Mouse (Mus musculus): ENCODE measurements around the gene Ttll2. TPM values are rescaled to one million over a fixed set of nuclear protein-coding genes. Genes with fewer than 3 reads are reported as not detected.
A peak's percentile ranks its signal among the peaks of the same experiment; 100 is the strongest.
"Not testable (repeated sequence)": the region's sequence is repeated elsewhere in the genome, so short reads cannot be mapped to it uniquely, and the experiment has no call there.

Ttll2 gene
- polyA plus RNA-seq, 1 experiment from 2014 or later: not detected

DNA sequence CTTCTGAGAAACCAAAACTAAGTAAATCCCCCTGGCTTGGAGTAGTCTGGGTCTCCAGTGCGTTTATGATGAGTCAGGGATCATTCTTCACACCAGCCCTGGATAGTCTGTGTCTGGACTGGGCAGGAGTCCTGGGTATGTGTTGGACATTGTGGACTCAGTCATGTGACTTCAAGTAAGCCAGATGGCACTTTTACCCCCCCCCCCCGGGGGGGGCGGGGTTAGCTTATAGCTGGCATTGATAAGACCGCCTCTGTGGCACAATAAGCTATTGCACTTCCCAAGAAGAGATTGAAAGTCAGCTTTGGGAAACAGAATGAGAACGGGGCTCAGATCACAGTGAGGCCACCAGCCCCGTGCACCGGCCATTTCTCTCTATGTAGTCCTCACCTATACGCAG is 33.5 kb upstream of the Ttll2 start:
- H3K4me1 ChIP-seq (replicated peaks; ENCODE audit: control insufficient read depth, insufficient read depth, low read length); H3K27me3 ChIP-seq (ENCODE audit: control insufficient read depth, insufficient read depth, low read depth, low read length); ATAC-seq (ENCODE audit: low read depth); H3K4me3 ChIP-seq (ENCODE audit: low read length); H3K27ac ChIP-seq (ENCODE audit: low read length); H3K9me3 ChIP-seq (ENCODE audit: control insufficient read depth, low read length); H3K9ac ChIP-seq (ENCODE audit: low read length); H3K4me2 ChIP-seq (ENCODE audit: low read depth, low read length); H3K36me3 ChIP-seq (ENCODE audit: control insufficient read depth, insufficient read depth, low read length): not testable (repeated sequence)
- WGBS: 71% methylated on average over 8 of the region's 8 CpGs

DNA sequence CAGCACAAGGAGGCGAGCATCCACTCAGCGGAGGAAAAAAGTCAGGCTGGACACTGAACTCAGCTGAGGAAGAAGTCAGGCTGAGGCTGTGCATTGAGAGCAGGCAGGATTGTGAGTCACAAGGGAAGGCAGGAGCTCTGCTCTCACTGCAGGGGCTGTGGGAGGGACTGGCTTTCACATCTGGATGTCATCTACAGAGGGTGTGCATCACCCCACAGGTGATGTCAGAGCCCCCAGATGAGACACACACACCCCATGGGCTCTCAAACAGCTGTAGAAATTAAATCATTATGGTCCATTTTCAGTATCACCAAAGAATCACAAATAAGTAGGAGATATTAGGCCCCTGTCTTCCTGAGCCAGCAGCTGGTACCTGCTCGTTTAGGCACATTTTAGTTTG is 32.9 kb upstream of the Ttll2 start, which contains the start of gene Unc93a2:
Gene Unc93a2, minus strand, starts transcription at position 101 of the 400 bp plus-strand sequence.
- not testable (repeated sequence) for H3K36me3 ChIP-seq (ENCODE audit: control insufficient read depth, insufficient read depth, low read length)
- 77% methylated on average over 3 of the region's 3 CpGs for WGBS

DNA sequence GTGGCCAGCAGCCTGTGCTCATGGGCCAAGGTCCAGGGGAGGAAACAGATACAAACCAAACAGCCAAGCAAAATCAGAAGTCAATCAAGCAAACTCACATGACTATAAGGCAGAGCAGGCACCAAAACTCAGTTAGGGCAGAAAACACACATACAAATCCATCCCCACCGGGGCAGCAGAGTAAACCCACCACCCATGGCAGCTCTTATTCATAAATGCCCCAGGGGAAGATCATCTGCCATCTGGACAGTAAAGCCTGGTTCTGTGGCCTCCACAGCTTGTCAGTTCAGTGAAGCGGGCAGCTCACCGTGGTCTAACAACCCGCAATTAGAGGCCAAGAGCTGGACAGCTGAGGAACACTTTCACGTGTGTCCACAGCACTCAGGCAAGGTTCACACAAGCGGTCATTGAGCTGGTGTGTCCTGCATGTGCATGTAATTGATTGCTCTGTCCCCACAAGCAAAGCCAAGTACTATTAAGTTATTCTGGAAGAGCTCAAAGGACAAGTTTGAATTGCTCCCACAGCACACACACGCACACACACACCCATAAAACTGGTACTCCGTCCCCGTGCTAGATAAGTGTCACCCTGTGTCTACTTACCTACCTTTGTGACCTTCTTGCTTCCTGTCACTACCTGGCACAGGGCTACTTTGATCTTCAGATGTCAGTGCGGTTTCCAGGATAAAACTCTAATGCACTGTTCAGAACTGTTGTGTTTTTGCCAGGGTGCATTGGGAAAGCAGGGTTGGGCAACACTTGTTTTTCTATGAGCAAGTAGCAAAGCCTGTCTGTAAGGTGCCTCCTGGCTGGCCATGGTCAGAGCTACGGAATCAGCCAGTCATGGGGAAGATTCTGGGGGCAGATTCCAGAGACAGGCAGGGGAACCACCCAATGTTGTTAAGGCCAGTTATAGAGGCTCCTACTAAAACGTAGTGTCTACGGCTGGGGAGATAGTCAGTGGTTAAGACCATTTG is 31.0 kb upstream of the Ttll2 start:
- not testable (repeated sequence) for ATAC-seq (ENCODE audit: low read depth); H3K4me2 ChIP-seq (ENCODE audit: low read depth, low read length); H3K27ac ChIP-seq (ENCODE audit: low read length); H3K4me3 ChIP-seq (ENCODE audit: low read length); H3K9me3 ChIP-seq (ENCODE audit: control insufficient read depth, low read length); H3K4me1 ChIP-seq (replicated peaks; ENCODE audit: control insufficient read depth, insufficient read depth, low read length); H3K27me3 ChIP-seq (ENCODE audit: control insufficient read depth, insufficient read depth, low read depth, low read length); H3K36me3 ChIP-seq (ENCODE audit: control insufficient read depth, insufficient read depth, low read length); H3K9ac ChIP-seq (ENCODE audit: low read length)
- 76% methylated on average over 10 of the region's 13 CpGs for WGBS

More for the DNA sequence above, 32.9 kb upstream of the Ttll2 start, which contains the start of gene Unc93a2:
- H3K27me3 ChIP-seq (ENCODE audit: control insufficient read depth, insufficient read depth, low read depth, low read length); H3K9me3 ChIP-seq (ENCODE audit: control insufficient read depth, low read length); H3K27ac ChIP-seq (ENCODE audit: low read length); H3K4me1 ChIP-seq (replicated peaks; ENCODE audit: control insufficient read depth, insufficient read depth, low read length); H3K4me2 ChIP-seq (ENCODE audit: low read depth, low read length); ATAC-seq (ENCODE audit: low read depth); H3K9ac ChIP-seq (ENCODE audit: low read length); H3K4me3 ChIP-seq (ENCODE audit: low read length): not testable (repeated sequence)

DNA sequence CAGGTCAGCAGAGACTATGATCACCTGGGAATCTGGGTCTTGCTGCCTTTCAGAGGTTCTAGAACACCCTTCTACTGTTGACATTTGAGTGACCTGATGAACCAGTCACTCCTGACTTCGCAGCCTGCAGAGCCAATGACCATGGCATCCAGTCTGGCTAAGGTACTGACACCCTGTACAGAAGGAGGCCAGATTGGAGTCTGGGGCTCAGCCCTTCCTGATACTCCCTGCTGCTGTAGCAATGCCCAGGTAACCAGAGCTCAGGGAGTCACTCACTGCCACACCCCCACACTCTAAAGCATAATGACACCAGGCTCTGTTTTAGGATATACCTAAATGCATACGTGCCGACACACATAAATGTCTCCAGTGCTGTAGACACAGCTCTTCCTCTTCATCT is 30.2 kb upstream of the Ttll2 start:
- H3K9ac ChIP-seq (ENCODE audit: low read length); H3K4me3 ChIP-seq (ENCODE audit: low read length); ATAC-seq (ENCODE audit: low read depth); H3K36me3 ChIP-seq (ENCODE audit: control insufficient read depth, insufficient read depth, low read length); H3K4me2 ChIP-seq (ENCODE audit: low read depth, low read length); H3K4me1 ChIP-seq (replicated peaks; ENCODE audit: control insufficient read depth, insufficient read depth, low read length); H3K9me3 ChIP-seq (ENCODE audit: control insufficient read depth, low read length); H3K27ac ChIP-seq (ENCODE audit: low read length); H3K27me3 ChIP-seq (ENCODE audit: control insufficient read depth, insufficient read depth, low read depth, low read length): not testable (repeated sequence)
- 86% methylated on average over 1 of the region's 3 CpGs for WGBS

DNA sequence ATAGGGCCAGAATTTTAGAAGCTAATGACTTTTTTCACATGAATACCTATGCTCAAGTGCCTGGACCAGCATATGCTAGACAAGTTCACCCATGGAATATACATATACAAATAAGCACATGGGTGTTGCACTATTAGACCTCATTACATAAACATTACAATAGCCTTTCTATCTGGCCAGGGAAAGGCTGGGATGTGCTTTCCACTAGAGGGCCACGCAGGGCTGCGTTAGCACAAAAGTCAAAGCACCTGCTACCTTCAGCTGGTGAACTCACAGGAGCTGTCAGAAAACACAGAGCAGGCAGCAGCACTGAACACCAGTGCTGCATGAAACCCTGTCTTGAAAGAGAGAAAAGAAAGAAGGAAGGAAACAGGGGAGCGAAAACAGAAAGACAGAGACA is 25.4 kb upstream of the Ttll2 start:
- H3K27ac ChIP-seq (ENCODE audit: low read length); H3K4me2 ChIP-seq (ENCODE audit: low read depth, low read length); H3K9me3 ChIP-seq (ENCODE audit: control insufficient read depth, low read length); ATAC-seq (ENCODE audit: low read depth); H3K27me3 ChIP-seq (ENCODE audit: control insufficient read depth, insufficient read depth, low read depth, low read length); H3K4me3 ChIP-seq (ENCODE audit: low read length); H3K9ac ChIP-seq (ENCODE audit: low read length); H3K36me3 ChIP-seq (ENCODE audit: control insufficient read depth, insufficient read depth, low read length); H3K4me1 ChIP-seq (replicated peaks; ENCODE audit: control insufficient read depth, insufficient read depth, low read length): not testable (repeated sequence)
- 13% methylated on average over 2 of the region's 3 CpGs for WGBS

DNA sequence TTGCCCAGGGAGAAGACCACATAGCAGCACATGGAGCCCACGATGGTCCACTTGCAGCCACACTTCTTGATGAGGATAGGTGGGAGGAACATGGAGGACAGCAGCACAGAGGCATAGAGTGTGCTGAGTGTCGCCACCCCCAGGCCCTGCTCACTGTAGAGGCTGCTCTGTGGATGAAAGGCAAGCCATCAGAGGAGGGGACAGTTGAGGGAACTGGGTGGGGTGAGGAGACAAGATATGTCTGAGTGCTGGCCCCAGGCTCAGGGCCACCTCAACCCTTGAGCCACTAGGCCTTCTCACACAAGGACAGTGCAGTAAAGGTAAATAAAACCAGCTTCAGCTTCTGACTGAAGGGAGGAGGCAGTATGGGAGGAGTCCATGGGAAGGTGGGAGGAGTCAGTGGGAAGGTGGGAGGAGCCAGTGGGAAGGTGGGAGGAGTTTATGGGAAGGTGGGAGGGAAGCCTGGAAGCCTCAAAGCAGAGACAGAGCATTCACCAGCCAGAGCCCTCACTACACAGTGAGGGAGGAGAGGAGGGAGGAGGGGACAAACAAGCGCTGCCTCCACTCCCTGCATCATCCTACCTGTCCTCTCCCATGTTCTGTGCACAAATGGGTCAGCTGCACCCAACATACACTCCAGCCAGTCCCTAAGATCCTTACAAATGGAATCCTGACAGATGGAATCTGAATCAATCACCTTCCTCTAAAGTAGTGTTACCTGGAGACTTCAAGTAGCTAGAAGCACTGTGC is 24.6 kb upstream of the Ttll2 start:
- not testable (repeated sequence) for H3K36me3 ChIP-seq (ENCODE audit: control insufficient read depth, insufficient read depth, low read length); H3K4me2 ChIP-seq (ENCODE audit: low read depth, low read length); H3K27ac ChIP-seq (ENCODE audit: low read length); H3K9ac ChIP-seq (ENCODE audit: low read length); H3K4me3 ChIP-seq (ENCODE audit: low read length); H3K27me3 ChIP-seq (ENCODE audit: control insufficient read depth, insufficient read depth, low read depth, low read length); H3K4me1 ChIP-seq (replicated peaks; ENCODE audit: control insufficient read depth, insufficient read depth, low read length); H3K9me3 ChIP-seq (ENCODE audit: control insufficient read depth, low read length)
- peak; percentile 23; the same call in 1 of the 2 replicates for ATAC-seq (ENCODE audit: low read depth)
- WGBS: 93% methylated on average over 1 of the region's 3 CpGs

DNA sequence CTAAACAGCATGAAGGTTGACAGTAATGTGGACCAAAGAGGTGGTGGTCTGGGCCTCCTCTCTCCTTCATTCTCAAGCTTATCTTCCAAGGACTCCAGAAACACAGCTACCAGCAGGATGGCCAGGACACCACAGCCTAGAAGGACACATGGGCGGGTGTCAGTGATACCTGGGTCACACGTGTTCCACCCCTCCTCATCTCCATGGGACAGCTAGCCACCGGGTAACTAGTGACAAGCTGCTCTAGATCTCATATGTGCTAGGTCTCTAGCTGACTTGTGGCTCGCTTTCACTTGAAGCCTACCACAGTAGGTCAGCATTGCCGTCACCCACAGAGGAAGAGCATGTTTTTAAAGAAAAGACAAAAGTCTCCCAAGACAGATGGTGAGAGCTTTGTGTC is 19.4 kb upstream of the Ttll2 start, which contains the start of gene Gm49630:
Gene Gm49630, minus strand, starts transcription at position 101 of the 400 bp plus-strand sequence.
- not testable (repeated sequence) for H3K4me3 ChIP-seq (ENCODE audit: low read length); H3K27me3 ChIP-seq (ENCODE audit: control insufficient read depth, insufficient read depth, low read depth, low read length); H3K36me3 ChIP-seq (ENCODE audit: control insufficient read depth, insufficient read depth, low read length); ATAC-seq (ENCODE audit: low read depth); H3K9ac ChIP-seq (ENCODE audit: low read length); H3K9me3 ChIP-seq (ENCODE audit: control insufficient read depth, low read length); H3K4me2 ChIP-seq (ENCODE audit: low read depth, low read length); H3K27ac ChIP-seq (ENCODE audit: low read length); H3K4me1 ChIP-seq (replicated peaks; ENCODE audit: control insufficient read depth, insufficient read depth, low read length)
- 89% methylated on average over 3 of the region's 5 CpGs for WGBS

DNA sequence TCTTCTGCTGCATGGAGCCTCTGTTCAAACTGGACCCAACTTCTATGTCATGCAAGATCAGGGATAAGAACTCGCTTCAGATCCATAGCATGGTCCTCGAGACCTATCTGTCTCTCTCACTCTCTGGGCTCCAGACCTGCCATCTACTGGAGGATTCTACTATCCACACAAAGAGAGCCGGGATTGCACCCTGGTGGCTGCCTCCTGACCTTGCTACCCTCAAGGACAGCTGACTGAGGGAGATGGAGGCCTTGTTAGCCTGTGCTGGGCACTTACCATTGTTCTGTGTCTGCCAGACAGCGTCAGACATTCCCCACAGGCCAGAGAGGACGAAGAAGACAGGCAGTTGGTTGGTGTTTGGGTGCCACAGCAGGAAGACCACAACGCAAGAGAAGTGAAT is 16.9 kb upstream of the Ttll2 start:
- H3K36me3 ChIP-seq (ENCODE audit: control insufficient read depth, insufficient read depth, low read length); H3K27me3 ChIP-seq (ENCODE audit: control insufficient read depth, insufficient read depth, low read depth, low read length); H3K9ac ChIP-seq (ENCODE audit: low read length); H3K4me2 ChIP-seq (ENCODE audit: low read depth, low read length); ATAC-seq (ENCODE audit: low read depth); H3K27ac ChIP-seq (ENCODE audit: low read length); H3K9me3 ChIP-seq (ENCODE audit: control insufficient read depth, low read length); H3K4me3 ChIP-seq (ENCODE audit: low read length); H3K4me1 ChIP-seq (replicated peaks; ENCODE audit: control insufficient read depth, insufficient read depth, low read length): not testable (repeated sequence)
- WGBS: 56% methylated on average over 6 of the region's 6 CpGs

DNA sequence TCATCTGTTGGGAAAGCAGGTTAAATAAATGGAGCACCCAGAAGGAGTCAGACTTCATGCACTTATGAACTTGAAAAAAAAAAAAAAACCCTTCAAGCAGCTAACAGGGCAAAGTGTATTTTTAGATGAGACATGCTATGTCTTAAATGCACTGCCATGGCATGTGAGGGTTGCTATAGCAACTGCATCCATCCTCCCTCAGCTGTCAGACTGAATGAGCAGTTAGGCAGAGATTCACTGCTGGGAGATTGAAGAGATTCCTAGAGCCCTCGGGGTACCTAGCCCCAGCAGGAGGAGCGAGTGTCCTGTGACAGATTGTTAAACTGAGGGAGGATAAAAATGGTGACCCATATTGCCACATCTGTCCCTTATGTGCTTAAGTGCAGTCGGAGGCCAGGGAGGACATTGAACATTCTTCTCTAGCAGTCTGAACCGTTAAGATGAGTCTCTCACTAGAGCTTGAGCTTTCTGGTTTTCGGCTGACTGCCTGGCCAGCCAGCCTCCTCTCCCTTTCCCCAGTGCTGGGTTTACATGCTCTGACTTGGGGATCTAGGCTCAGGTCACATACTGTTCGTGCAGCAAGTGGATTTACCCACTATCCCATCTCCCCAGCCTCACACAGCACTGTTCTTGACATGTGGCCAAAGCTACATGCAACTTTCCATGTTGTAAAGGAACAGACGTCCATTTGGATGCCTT is 14.3 kb upstream of the Ttll2 start:
- WGBS: 41% methylated on average over 5 of the region's 7 CpGs
- not testable (repeated sequence) for H3K36me3 ChIP-seq (ENCODE audit: control insufficient read depth, insufficient read depth, low read length); H3K4me1 ChIP-seq (replicated peaks; ENCODE audit: control insufficient read depth, insufficient read depth, low read length); H3K27me3 ChIP-seq (ENCODE audit: control insufficient read depth, insufficient read depth, low read depth, low read length); H3K4me2 ChIP-seq (ENCODE audit: low read depth, low read length); H3K9me3 ChIP-seq (ENCODE audit: control insufficient read depth, low read length); H3K9ac ChIP-seq (ENCODE audit: low read length); H3K27ac ChIP-seq (ENCODE audit: low read length); ATAC-seq (ENCODE audit: low read depth); H3K4me3 ChIP-seq (ENCODE audit: low read length)

All from lung, embryonic 16.5 days (tissue).